Mouse (Mus musculus) erythroblast, embryonic 14.5 days (primary cell): ENCODE results near the gene Prdm16.

Source experiments
- GATA1 ChIP-seq: IDR thresholded peaks from 2 replicates; pipeline ENCODE4 v1.6.1; 2012; ENCODE audit warnings: low read length, inconsistent platforms, mixed read lengths
- TAL1 ChIP-seq: IDR thresholded peaks from 3 replicates; pipeline ENCODE4 v1.6.1; 2012; ENCODE audit warnings: low read length, inconsistent platforms, mixed read lengths

DNA sequence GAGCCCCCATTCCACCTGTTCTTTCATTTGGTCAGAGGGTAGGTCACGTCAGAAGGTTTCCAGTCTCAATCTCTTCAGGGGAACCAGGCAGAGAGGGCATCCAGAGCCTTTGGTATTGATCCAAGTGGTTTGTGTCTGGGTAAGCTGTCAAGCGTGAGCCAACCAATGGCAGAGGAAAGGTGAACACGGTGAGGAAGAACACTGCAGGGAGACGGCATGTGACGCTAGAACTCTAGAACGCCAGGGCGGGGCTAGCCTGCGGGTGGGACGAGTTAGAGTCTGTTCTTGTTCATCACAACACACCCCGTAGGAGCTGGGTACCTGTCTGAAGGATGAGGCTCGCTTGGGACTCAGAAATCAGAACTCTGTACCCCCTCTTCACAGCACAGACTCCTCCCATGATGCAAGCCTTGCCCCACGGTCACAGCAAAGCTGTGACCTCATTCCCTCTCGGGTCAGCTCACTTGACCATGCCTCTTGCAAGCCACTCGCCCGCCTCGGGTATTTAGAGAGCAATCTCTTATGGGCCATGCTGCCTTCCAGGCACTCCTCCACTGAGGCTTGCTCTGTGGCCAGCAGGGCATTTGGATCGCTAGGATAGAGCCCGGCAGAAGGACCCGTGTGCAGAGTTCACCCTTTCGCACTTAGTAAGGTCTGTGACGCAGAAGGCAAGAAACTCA, 89.4 kb downstream of the Prdm16 start:
- TF ChIP-seq GATA1 = no peak
- no peak for TF ChIP-seq TAL1
